Mouse (Mus musculus) CD8-positive naive resting alpha-beta T cell, adult 2 months (primary cell): ENCODE measurements around the gene Cuedc2.

Source experiments
- DNase-seq, 2 experiments: peaks; one replicate each; pipeline ENCODE4 v3.0.0; 2022; ENCODE audit warnings: low read depth in 2 of 2, low spot score in 2 of 2

The Cuedc2 gene

GRCm38 (mm10) chr19:46322144-46322995 lies 16.1 kb downstream of the Cuedc2 start:
- DNase-seq = no peak

- no peak for DNase-seq
These were observed 17.2 kb downstream of the Cuedc2 start for GRCm38 (mm10) chr19:46321101-46321943.

- no peak for DNase-seq
These were observed 18.3 kb downstream of the Cuedc2 start for GRCm38 (mm10) chr19:46320076-46320785.

- no peak for DNase-seq
These were observed 19.7 kb downstream of the Cuedc2 start for GRCm38 (mm10) chr19:46318586-46319378.

- no peak for DNase-seq
These were observed 20.5 kb downstream of the Cuedc2 start for GRCm38 (mm10) chr19:46318031-46318471.

GRCm38 (mm10) chr19:46317546-46317885 lies 21.0 kb downstream of the Cuedc2 start:
- no peak for DNase-seq

- DNase-seq = no peak
These were observed 21.5 kb downstream of the Cuedc2 start for GRCm38 (mm10) chr19:46316846-46317545.

GRCm38 (mm10) chr19:46315752-46316610 lies 22.5 kb downstream of the Cuedc2 start:
- no peak for DNase-seq

GRCm38 (mm10) chr19:46314872-46315742 lies 23.4 kb downstream of the Cuedc2 start:
- no peak for DNase-seq

GRCm38 (mm10) chr19:46314151-46314601 lies 24.3 kb downstream of the Cuedc2 start:
- DNase-seq = no peak

- no peak for DNase-seq
These were observed 24.9 kb downstream of the Cuedc2 start for GRCm38 (mm10) chr19:46313591-46313990.

- DNase-seq = no peak
These were observed 25.4 kb downstream of the Cuedc2 start for GRCm38 (mm10) chr19:46313116-46313515.

GRCm38 (mm10) chr19:46312566-46312965 lies 25.9 kb downstream of the Cuedc2 start:
- no peak for DNase-seq

GRCm38 (mm10) chr19:46311341-46311740 lies 27.2 kb downstream of the Cuedc2 start:
- DNase-seq = no peak

GRCm38 (mm10) chr19:46310312-46310865 lies 28.1 kb downstream of the Cuedc2 start:
- no peak for DNase-seq

- DNase-seq = no peak
These were observed 28.7 kb downstream of the Cuedc2 start for GRCm38 (mm10) chr19:46309651-46310305.
